Mouse (Mus musculus) c-Kit-negative CD71-positive TER-119-positive erythroid progenitor cells, embryonic 14.5 days (primary cell): ENCODE results near the gene Relb.
A peak's percentile ranks its signal among the peaks of the same experiment; 100 is the strongest.

Source experiments
- DNase-seq: peaks from one replicate; pipeline ENCODE4 v3.0.0-alpha.2; 2013; ENCODE audit warnings: low read depth, low spot score

Relb gene

GRCm38 (mm10) chr7:19629361-19629734 is at the start of gene Relb:
Gene Relb (minus strand): TSS chr7:19629438.
- peak; percentile 65 for DNase-seq

DNA sequence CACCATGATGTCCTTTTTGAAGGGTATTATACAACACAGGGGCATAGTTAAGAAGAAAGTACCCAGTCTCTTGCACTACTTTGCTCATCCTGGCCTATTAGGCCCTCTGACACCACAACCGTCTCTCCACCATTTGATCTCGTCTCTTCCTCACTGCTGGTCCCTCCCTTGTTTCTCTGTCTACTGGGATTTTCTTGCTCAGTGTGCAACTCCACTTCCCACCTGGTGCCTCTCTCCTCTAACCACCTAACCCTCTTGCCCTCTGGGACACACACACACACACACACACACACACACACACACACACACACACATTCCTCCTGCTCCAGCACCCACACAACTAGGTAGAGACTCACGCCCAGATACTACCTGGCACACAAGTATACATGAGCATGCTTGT is 49.7 kb upstream of the Relb start:
- no peak for DNase-seq

DNA sequence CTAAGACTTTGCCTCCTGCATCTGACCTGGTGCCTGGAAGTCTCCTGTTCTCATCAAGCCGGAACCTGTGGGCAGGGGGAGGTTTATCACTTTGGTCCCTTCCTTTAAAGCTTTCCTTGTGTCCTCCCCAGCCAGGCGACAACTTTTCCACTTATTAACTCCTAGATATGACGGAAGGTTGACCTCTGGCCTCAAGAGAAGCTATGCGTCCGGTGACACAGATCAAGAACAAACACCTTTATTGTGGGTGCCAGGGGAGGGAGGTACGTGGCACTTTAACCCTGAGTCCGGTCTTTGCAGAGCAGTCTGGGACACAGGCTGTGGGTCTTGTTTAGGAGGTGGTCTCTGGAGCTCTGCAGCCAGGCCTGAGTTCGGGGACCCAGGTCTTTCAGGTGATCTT is 48.6 kb upstream of the Relb start, which contains the start of gene Apoc2:
TSS of gene Apoc2 (minus strand) at position 70 of the 400 bp plus-strand sequence.
- DNase-seq: no peak

DNA sequence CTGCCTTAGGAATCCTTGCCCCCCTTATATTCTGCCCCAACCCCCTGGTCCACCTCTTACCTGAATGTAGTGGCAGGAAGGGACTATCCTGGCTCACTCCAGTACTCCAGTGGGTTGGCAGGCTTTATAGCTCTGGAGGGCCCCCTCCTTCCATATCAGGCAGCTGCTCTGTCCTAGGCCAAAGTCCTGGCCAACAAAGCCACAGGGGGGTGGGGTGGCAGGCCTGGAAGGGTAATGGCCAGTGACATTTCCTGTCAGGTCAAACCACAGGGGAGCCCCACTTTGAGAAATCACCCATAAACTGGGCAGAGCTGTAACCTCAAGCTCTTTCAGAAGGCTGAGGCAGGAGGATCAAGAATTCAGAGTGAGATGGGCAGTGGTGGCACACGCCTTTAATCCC is 47.4 kb upstream of the Relb start:
- DNase-seq: no peak

DNA sequence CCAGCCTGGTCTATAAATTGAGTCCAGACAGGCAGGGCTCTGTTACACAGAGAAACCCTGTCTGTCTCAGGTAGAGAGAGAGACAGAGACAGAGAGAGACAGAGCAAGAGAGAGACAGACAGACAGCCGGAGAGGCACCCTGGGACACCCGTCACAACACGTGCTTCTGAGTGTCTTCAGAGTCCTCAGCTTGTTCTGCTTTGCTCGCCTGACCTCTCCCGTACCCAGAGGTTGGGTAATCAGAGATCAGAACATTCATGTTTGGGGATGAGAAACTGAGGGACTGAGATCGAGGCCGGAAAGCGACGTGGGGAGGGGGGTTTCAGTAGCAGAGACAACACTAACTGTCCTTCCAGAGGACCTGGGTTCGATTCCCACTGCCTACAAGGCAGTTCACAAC is 46.6 kb upstream of the Relb start:
- DNase-seq: no peak

- no peak for DNase-seq
Observed at GRCm38 (mm10) chr7:19673083-19673699, 44.0 kb upstream of the Relb start.

DNA sequence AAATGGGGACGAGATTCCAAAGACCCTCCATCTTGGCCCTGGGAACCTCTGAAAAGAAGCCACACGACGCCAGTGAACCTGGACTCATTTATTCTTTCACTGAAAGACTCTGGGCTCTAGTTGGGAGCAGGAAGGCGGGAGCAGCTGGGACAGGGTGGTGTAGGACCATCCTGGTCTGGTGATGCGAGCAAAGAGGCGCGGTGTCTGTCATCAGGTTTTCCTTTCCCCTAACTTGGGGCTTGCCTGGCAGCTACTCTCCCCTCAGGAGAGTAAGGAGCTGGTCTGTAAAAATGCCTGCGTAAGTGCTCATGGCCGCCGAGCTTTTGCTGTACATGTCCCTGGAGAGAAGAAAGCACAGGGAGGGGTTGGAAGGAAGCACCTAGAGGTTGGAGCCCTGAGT is 42.3 kb upstream of the Relb start:
- no peak for DNase-seq

GRCm38 (mm10) chr7:19668947-19669721 is 39.9 kb upstream of the Relb start:
- peak; percentile 77 for DNase-seq

- DNase-seq: no peak
Observed at GRCm38 (mm10) chr7:19667434-19667833, 38.2 kb upstream of the Relb start.

- DNase-seq: no peak
Observed at GRCm38 (mm10) chr7:19666750-19667149, 37.5 kb upstream of the Relb start.

DNA sequence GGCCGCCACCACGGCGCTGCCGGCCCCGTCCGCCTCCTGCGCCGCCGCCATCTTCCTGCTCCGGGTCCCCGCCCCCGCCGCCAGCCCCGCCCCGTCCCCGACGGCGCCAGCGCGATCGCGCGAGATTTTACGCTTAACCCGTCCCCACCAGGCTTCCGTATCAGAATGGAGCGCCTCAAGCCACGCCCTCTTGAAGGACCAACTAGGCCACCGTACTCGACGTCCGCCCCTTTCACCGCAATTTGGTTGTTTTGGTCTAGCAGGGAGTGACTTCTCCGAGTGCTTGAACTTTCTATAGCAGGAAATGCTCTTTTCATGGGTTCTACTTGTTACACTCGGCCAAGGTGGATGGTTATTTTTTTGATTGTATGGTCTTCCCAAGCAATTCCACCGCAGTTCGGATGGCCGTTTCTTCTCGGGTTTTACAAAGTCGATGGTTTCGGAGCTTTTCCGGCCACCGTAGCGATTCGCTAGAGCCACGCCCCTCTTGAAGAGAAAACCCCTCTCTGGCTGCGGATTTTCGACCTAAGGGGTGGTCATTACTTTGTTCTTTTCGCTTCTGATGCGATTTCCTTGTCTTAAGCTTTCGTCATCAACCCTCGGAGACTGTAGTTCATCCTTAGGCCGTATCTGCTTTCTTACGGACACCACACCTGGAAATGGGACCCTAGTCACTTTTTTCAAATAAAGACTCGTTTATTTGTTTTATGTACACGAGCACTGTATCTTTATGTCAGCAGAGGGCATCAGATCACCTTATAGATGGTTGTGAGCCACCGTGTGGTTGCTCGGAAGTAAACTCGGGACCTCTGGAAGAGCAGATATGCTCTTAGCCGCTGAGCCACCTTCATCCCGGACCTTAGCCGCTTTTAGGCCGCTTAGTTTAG is 36.0 kb upstream of the Relb start, which contains the start of gene Clptm1:
TSS of gene Clptm1 (minus strand) at position 79 of the 887 bp plus-strand sequence.
- peak; percentile 97 for DNase-seq

DNA sequence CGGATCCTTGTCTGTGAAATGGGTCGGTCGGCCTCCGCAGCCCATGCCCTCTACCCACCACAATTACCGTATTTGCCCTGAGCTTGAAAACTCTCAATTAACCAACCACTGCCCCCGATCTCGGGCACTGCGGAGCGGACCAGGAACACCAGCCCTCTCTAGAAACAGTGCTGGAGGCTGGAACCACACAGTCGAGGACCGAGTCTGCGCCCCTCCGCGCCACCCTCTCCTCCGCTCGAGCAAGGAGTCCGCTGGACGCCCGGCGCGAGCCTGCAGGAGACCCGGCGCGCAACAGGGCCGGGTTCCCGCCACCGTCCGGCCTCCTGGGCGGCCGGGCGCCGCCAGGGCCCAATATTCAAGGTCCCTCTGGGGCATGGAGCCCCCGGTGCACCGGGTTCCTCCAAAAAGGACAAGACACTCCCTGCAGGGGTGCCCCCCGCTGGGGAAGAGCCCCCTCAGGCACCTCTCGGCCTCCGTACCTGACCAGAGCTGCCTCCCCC is 35.3 kb upstream of the Relb start:
- no peak for DNase-seq

DNA sequence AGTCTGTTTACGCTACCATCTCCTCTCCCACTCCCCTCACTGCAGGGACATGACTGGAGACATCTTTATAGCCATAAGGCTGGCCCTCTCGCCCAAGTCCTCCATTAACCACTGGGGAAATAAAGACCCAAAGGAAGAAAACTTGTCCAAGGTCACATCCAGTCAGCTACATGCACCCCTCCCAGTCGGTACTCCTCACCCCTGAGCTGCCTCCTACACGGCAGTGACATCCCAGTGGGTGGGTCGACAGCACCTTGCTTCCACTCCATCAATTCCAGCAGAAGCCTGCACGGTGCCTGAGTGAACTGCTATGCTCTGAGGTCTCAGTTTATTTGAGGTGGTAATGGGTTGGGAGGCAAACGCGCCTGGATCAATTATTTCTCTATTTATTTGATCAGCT is 34.7 kb upstream of the Relb start:
- no peak for DNase-seq

DNA sequence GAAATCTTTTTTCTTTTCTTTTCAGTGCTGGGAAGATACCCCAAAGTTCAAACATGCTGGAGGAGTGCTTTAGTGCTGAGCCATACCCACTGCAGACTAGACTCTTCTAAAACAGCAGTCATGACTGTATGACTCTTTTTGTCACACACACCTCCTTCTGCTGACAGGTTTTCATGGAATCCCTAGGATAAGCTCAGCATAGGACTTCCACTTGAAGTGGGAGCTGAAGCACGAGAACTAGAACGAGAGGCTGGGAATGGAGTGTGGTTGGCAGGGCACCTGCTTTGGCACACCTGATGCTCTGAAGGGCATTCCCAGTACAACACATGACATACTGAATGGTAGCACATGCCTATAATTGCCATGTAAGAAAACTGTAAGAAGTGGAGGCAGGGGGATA is 23.4 kb upstream of the Relb start:
- DNase-seq: no peak

DNA sequence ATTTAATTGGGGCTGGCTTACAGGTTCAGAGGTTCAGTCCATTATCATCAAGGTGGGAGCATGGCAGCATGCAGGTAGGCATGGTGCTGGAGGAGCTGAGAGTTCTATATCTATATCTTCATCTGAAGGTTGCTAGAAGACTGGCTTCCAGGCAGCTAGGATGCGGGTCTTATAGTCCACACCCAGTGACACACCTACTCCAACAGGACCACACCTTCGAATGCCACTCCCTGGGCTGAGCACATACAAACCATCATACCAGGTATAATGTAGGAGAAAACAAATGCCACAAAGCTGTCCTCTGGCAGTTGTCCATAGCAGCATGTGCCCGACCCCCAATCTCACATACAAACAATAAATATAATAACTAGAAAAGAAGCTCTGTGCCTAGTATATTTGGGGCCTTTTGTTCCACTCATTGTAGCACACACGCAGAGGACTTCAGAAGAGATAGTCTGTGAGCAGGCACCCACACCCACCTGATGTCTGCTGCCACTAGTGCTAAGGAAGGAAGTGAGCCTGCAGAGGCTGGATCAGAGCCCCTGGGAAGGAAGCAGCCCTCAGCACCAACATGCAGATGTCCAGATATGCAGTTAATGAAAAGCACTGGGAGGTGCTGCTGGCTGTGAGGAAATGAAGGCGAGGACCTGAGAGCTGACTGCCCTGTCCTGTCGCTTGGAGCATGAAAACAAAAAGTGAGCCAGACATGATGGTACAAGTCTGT is 22.0 kb upstream of the Relb start:
- DNase-seq: no peak

DNA sequence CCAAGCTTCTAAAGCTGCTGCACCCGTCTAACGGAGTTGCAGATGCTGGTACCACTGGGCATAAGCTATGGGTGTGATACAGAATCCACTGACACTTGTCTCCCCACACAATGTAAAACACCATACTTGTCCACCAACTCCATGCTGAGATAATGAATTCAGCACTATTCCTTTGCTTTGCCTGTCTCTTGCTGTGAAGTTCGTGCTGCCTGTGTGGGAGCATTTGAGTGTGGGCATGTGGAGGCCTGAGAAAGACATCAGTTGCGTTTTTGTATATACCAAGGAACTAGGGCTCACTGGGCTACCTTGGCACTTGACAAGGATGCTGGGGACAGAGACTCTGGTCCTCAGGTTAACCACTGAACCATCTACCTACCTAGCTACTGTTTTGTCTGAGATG is 12.0 kb upstream of the Relb start:
- DNase-seq: no peak

GRCm38 (mm10) chr7:19635074-19635827 is 6.0 kb upstream of the Relb start:
- DNase-seq: no peak

- no peak for DNase-seq
Observed at GRCm38 (mm10) chr7:19634591-19634990, 5.4 kb upstream of the Relb start.

GRCm38 (mm10) chr7:19633855-19634254 is 4.6 kb upstream of the Relb start:
- no peak for DNase-seq

DNA sequence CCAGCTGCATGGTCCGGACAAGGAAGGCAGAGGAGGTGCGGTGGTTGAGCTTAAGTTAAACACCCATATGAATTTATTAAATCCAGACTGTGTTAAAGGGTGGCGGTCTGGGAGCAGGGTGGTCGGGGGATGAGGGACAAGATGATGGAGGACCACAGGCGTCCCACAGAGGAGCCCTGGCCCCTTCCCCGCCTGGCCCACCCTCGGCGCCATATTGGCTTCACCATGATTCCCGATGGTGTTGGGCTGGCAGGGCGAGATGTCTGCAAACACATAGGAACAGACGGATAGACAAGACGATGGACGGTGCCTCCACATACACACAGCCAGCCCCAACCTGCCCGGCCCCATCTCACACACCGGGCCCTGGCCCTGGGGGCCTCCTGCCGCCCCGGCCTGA is 4.0 kb upstream of the Relb start:
- DNase-seq: no peak

DNA sequence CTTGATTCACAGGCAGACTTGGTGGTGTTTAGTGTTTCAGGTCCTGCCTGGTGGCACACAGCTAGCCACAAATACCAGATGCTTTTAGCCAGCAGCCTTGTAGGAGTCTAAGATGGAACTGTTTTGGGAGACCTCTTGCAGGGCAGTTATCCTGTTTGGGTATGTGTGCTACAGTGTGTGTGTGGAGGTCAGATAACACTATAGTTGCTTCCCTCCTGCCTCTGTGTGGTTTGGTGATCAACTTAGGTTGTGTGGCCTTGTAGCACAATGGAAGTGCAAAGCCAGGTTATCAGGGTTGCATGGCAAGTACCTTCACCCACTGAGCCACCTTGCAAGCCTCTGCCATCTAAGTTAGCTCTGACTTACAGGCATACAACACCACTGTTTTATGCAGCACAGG is 3.5 kb upstream of the Relb start:
- DNase-seq: no peak
